Mouse (Mus musculus) intestine, embryonic 15.5 days (tissue): ENCODE results near the gene Rnase12. TPM values are rescaled to one million over a fixed set of nuclear protein-coding genes. Genes with fewer than 3 reads are reported as not detected.
A peak's percentile ranks its signal among the peaks of the same experiment; 100 is the strongest.
"Not testable (repeated sequence)": the region's sequence is repeated elsewhere in the genome, so short reads cannot be mapped to it uniquely, and the experiment has no call there.

Experiments
- ATAC-seq: fragments of 200-750 bp; cut with Nextera tagmentation; 2 replicates; pipeline ENCODE4 v1.8.0; 2017; ENCODE audit warnings: moderate TSS enrichment, moderate library complexity
- H3K27ac ChIP-seq: fragments of 300-500 bp; sonication (generic); 2 replicates; pipeline ENCODE4 v1.5.1; 2015; ENCODE audit warnings: mild to moderate bottlenecking, inconsistent platforms
- H3K27me3 ChIP-seq: fragments of 300-500 bp; sonication (generic); replicated peaks from 2 replicates; pipeline ENCODE4 v1.6.1; 2015; ENCODE audit warnings: inconsistent platforms
- H3K36me3 ChIP-seq: fragments of 300-500 bp; sonication (generic); 2 replicates; pipeline ENCODE4 v1.6.1; 2015; ENCODE audit warnings: inconsistent platforms
- H3K4me1 ChIP-seq: fragments of 300-500 bp; sonication (generic); replicated peaks from 2 replicates; pipeline ENCODE4 v1.6.1; 2015; ENCODE audit warnings: inconsistent platforms
- H3K4me2 ChIP-seq: fragments of 300-500 bp; sonication (generic); replicated peaks from 2 replicates; pipeline ENCODE4 v1.6.1; 2015; ENCODE audit warnings: mild to moderate bottlenecking, inconsistent platforms
- H3K4me3 ChIP-seq: fragments of 300-500 bp; sonication (generic); replicated peaks from 2 replicates; pipeline ENCODE4 v1.5.1; 2015; ENCODE audit warnings: inconsistent platforms
- H3K9ac ChIP-seq: fragments of 300-500 bp; sonication (generic); 2 replicates; pipeline ENCODE4 v1.6.1; 2015; ENCODE audit warnings: inconsistent platforms
- H3K9me3 ChIP-seq: fragments of 300-500 bp; sonication (generic); 2 replicates; pipeline ENCODE4 v1.6.1; 2016; ENCODE audit warnings: inconsistent platforms
- WGBS: fragments of 180-500 bp; shearing (Covaris S2); methylation state at CpG from one replicate; pipeline ENCODE4 v1.1.7; 2015; 5-methylcytosine and 5-hydroxymethylcytosine counted together
- polyA plus RNA-seq: library from polyadenylated mRNA; unstranded; fragments of >200 nt; fragmentation: Nextera tagmentation; extraction: Ambion mirVana; gene quantifications from 2 replicates; pipeline ENCODE4 v1.2.1, GENCODE M21; 2015

Rnase12 gene
- 0.48 and 0.68 TPM in 2 replicates for polyA plus RNA-seq

DNA sequence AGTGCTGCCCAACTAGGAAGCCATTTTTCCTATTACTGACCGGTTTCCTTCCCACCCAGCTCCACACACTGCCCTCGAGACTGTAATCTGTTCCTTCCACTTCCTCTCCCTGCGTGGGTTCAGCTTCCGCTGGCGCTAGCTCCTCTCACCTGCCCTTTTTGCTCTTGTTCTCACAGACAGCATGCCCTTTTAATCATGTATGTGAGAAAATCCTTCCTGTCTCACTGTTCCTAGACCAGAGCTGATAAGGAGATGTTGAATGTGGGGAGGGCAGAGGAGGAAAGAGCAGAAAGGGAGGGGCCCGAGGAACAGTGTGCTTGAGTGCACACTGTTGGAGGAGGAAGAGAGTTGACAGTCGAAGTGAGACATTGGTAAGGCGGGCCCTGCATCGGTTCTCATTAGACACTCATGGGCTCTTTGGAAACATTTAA, at the start of gene Rnase12:
Gene Rnase12, minus strand, starts transcription at position 261 of the 431 bp plus-strand sequence.
- no peaks in the 10 kb centered on the region for H3K9me3 ChIP-seq
- 0 out of 2 replicates have a peak, but pooled peaks cover 4% of the 10 kb centered on the region for H3K4me1 ChIP-seq
- no peak within 1 kb of the TSS for H3K4me3 ChIP-seq
- no peaks in the 10 kb centered on the region for H3K27me3 ChIP-seq
- H3K27ac ChIP-seq: 0 out of 2 replicates have a peak within 1 kb of the TSS, but pooled peaks have one; percentile 13
- WGBS: 56% methylated on average over 9 of the region's 9 CpGs
- H3K4me2 ChIP-seq: peak within 1 kb of the TSS; percentile 19; the same call in 1 of the 2 replicates
- no peak within 1 kb of the TSS for H3K9ac ChIP-seq
- no peaks in the 10 kb centered on the region for H3K36me3 ChIP-seq
- peak; percentile 83 for ATAC-seq

DNA sequence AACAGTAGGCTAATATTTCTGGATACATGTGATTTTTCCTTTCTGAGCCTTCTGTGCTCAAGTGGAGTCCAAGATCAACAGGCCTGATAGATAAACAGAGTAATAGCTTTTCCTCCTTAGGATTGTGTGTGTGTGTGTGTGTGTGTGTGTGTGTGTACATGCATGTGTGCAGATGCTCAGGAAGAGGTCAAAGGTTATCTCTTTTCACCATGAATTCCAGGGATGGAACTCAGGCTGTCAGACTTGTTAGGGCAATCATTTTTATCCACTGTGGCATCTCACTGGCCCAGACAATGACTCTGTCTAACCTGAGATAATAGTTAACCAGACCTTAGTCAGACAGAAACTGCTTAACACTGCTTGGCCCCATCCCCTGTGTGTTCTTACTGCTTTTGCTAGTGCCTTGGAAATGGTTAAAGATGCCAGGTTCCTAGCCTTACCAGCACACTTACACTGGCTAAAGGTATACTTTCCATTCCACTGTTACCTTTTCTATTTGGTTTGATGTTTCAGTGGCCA, 49.0 kb upstream of the Rnase12 start:
- no peak overlapping the region for H3K4me3 ChIP-seq
- H3K9ac ChIP-seq: no peak overlapping the region
- ATAC-seq: peak; percentile 65
- no peaks in the 10 kb centered on the region for H3K9me3 ChIP-seq
- no peak overlapping the region for H3K27ac ChIP-seq
- no peak overlapping the region for H3K4me2 ChIP-seq
- H3K27me3 ChIP-seq: no peaks in the 10 kb centered on the region
- no peaks in the 10 kb centered on the region for H3K4me1 ChIP-seq
- no peaks in the 10 kb centered on the region; the same call in none of the 2 replicates for H3K36me3 ChIP-seq

DNA sequence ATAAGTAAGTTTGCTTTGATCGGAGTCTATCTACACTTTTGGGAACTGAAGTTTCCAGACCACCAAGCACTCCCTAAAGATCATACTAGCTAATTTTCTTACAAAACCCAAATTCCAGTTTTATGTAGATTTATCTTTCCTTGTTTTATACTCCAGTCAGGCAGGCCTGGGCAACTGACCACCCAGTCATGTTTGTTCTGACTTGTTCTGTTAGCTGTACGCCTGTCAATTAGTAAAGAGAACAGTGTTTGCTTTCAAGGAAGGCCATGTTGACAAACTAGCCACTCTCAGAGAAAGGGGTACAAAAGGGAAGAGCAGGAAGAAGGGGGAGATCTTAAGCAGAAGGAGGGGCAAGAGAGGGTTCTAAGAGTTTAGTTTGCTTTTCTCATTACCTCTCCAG, 46.9 kb upstream of the Rnase12 start:
- Histone ChIP-seq H3K4me3 (no peak overlapping the region), H3K36me3 (no peaks in the 10 kb centered on the region; the same call in none of the 2 replicates), H3K4me2 (no peak overlapping the region), H3K9ac (no peak overlapping the region), H3K27me3 (no peaks in the 10 kb centered on the region), H3K4me1 (no peaks in the 10 kb centered on the region), H3K27ac (no peak overlapping the region), H3K9me3 (no peaks in the 10 kb centered on the region)
- 84% methylated on average over 2 of the region's 2 CpGs for WGBS
- ATAC-seq: no peak

DNA sequence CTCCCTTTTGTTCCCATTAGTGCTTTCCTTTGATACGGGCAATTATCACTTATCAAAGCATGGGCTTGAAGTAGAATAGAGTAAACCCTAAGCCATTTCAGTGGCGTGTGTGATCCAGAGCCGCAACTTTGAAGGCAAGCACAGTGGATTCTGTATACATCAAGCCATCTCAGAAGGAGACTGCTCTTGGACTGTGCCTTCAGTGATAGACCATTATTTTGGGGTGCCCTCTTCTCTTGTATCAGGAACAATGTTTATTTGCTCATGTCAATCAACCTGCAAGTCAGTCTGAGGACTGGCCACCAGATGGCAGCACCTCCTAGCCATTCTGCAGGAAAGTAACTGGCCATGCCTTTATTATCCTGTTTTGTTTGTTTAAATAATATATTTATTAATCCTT, 45.8 kb upstream of the Rnase12 start:
- H3K36me3 ChIP-seq: no peaks in the 10 kb centered on the region; the same call in none of the 2 replicates
- no peaks in the 10 kb centered on the region for H3K27me3 ChIP-seq
- H3K9ac ChIP-seq: no peak overlapping the region
- no peaks in the 10 kb centered on the region for H3K4me1 ChIP-seq
- ATAC-seq: peak; percentile 27
- 63% methylated on average over 3 of the region's 3 CpGs for WGBS
- H3K4me2 ChIP-seq: no peak overlapping the region
- no peaks in the 10 kb centered on the region for H3K9me3 ChIP-seq
- no peak overlapping the region for H3K27ac ChIP-seq
- H3K4me3 ChIP-seq: no peak overlapping the region

DNA sequence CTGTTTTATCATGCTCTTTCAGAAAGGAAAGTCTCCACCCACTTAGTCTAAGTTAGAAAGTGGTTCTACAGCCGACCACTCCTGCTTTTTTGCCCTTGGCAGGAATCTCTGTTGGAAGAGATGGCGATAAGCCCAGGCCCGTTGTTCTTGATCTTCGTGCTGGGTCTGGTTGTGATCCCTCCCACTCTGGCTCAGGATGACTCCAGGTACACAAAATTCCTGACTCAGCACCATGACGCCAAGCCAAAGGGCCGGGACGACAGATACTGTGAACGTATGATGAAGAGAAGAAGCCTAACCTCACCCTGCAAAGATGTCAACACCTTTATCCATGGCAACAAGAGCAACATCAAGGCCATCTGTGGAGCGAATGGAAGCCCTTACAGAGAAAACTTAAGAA, 43.8 kb upstream of the Rnase12 start:
- Histone ChIP-seq H3K4me3 (no peak overlapping the region), H3K4me2 (no peak overlapping the region), H3K9ac (no peak overlapping the region), H3K36me3 (no peaks in the 10 kb centered on the region; the same call in none of the 2 replicates), H3K9me3 (no peaks in the 10 kb centered on the region), H3K27me3 (no peaks in the 10 kb centered on the region), H3K4me1 (no peaks in the 10 kb centered on the region), H3K27ac (no peak overlapping the region)
- no peak for ATAC-seq
- 72% methylated on average over 9 of the region's 9 CpGs for WGBS

DNA sequence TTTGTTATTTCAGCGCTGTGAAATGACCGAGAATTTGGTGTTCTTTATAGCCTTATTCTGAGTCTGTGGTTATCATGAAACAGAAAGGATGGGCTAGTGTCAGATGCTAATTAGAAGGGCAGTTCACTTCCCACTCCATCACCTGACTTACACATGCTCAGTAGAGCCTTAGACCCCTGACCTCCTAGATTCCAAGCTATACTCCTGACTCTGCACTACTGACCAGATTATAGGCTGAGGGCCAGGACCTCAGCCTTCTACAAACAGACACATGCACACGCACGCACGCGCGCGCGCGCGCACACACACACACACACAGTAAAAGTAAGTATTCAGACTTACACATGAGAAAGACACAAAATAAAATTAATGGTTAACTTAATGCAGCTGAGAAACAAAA, 41.5 kb upstream of the Rnase12 start:
- 94% methylated on average over 11 of the region's 11 CpGs for WGBS
- Histone ChIP-seq H3K27me3 (no peaks in the 10 kb centered on the region), H3K4me1 (0 out of 2 replicates have a peak, but pooled peaks cover 2% of the 10 kb centered on the region), H3K36me3 (no peaks in the 10 kb centered on the region), H3K9ac (no peak overlapping the region), H3K4me2 (no peak overlapping the region), H3K27ac (no peak overlapping the region), H3K9me3 (no peaks in the 10 kb centered on the region), H3K4me3 (no peak overlapping the region)
- no peak for ATAC-seq

DNA sequence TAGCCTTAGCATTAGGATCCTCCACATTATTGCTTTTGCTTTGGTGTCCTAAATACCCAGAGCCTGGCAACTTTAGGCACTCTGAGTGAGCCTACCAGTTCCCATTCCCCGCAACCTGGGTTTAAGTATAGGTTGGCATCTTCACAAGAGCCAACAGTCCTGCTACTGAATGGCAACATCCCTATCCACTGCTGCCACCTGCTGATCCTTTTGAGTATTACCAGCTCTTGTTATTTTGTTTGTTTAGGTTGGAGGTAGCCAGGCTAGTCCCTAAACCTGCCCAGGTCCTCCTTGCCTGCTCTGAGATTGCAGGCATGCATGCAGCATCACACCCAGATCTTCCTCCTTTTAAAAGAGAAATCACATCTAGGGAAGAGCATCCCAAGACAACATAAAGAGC, 40.8 kb upstream of the Rnase12 start:
- H3K4me2 ChIP-seq: peak overlapping the region; percentile 30

DNA sequence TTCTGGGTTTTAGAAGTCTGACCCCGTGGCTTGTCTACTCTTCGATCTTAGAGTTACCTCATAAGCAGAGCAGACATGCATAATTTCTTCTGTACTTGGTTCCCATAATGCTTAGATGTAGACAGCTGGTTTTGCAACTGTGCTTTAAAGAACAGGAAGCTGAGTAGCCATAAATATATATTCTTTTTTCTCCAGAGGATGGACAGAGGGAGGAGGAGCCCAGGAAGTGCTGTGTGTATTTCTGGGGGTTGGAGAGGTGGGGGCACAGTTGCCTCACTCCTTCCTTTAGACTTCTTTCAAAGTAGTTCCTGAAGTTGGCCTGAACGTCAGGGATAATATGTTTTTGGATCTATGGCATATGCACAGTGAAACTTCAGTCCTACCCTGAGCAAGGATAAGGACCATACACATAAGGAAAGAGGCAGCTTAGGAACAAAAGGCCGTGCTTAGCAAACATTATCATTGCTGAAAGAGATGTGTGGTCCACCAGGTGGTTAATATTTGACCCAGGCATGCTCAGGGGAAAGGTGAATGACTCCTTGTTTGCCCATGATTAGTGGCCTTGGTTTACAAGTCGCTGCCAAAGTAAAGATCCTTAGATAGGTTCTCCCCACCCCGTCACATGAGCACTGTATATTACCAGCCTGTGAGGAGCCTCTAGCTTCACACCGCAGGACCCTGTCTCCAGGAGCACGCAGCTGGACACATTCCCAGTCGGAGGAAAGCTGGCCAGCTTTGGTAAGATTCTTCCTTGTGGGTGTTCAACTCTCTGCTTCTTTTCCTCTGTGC, 38.5 kb upstream of the Rnase12 start:
- 24% methylated on average over 9 of the region's 9 CpGs for WGBS
- peak overlapping the region; percentile 34 for H3K4me2 ChIP-seq
- H3K4me1 ChIP-seq: 0 out of 2 replicates have a peak, but pooled peaks cover 2% of the 10 kb centered on the region
- peak; percentile 91 for ATAC-seq
- H3K9me3 ChIP-seq: no peaks in the 10 kb centered on the region
- peak overlapping the region; percentile 70 for H3K27ac ChIP-seq
- H3K27me3 ChIP-seq: no peaks in the 10 kb centered on the region
- H3K36me3 ChIP-seq: no peaks in the 10 kb centered on the region
- peak overlapping the region; percentile 23 for H3K4me3 ChIP-seq
- H3K9ac ChIP-seq: no peak overlapping the region

More for the DNA sequence above, 40.8 kb upstream of the Rnase12 start:
- H3K27me3 ChIP-seq, H3K9me3 ChIP-seq, H3K27ac ChIP-seq, H3K36me3 ChIP-seq, H3K4me1 ChIP-seq, H3K9ac ChIP-seq: not testable (repeated sequence)
- ATAC-seq: peak; percentile 8; the same call in 1 of the 2 replicates
- WGBS: 28% methylated on average over 1 of the region's 1 CpGs
- 0 out of 2 replicates have a peak overlapping the region, but pooled peaks have one; percentile 2 for H3K4me3 ChIP-seq

DNA sequence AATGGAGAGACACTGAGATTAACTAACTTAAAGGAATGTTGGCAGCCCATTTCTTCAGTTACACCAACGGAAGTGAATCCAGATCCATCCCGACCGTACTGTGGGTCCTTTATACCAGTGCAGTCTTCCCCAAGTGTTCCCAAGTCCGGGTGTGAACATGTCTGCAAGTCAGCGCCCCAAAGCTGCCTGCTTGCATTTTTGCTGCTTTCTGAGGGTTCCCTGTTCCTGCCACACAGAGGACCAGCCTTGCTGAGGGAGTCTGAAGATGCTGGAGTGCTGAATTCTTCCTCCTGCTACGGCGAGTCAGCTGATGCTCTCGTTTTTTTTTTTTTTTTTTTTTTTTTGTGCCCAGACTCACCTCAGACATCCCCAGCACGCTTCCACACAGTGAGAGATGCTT, 37.5 kb upstream of the Rnase12 start:
- 72% methylated on average over 8 of the region's 9 CpGs for WGBS
- no peak overlapping the region for H3K4me3 ChIP-seq
- no peak overlapping the region for H3K27ac ChIP-seq
- no peaks in the 10 kb centered on the region for H3K9me3 ChIP-seq
- no peak overlapping the region for H3K9ac ChIP-seq
- 0 out of 2 replicates have a peak, but pooled peaks cover 2% of the 10 kb centered on the region for H3K4me1 ChIP-seq
- H3K36me3 ChIP-seq: no peaks in the 10 kb centered on the region
- H3K4me2 ChIP-seq: no peak overlapping the region
- no peaks in the 10 kb centered on the region for H3K27me3 ChIP-seq
- ATAC-seq: no peak

DNA sequence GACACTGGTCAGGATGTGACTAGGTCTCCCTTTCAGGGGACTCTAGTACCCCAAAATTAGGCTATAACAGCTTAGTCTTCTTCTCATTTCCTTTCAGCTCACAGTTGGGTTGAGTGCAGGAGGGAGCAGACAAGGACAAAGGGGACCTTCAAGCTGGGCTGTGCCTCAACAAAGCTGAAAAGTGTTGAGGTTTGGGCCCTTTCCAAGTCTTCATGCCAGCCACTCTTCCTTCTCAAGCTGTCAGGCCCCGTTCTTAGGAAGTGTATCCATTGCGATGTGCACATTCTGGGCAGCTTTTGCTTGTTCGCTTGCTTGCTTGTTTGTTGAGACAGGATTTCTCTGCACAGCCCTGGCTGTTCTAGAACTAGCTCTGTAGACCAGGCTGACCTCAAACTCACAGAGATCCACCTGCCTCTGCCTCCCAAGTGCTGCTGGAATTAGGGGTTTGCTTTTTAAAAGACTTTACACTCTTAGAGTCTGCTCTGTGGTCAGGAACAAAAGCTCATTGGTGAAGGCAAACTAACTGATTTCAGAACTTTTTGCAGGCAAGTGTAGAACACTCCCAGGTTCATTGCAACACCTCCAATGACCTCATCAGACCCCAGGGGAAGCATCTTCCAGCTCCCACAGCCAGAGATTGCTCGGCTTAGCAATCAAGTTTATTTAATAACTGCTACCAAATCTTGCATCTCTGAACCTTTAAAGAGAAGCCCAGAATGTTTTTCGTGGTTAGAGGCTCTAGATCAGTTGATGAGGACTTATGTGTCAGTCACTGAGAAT, 36.8 kb upstream of the Rnase12 start:
- no peak overlapping the region for H3K4me3 ChIP-seq
- H3K27ac ChIP-seq: no peak overlapping the region
- no peaks in the 10 kb centered on the region for H3K27me3 ChIP-seq
- H3K4me1 ChIP-seq: 0 out of 2 replicates have a peak, but pooled peaks cover 2% of the 10 kb centered on the region
- H3K9me3 ChIP-seq: no peaks in the 10 kb centered on the region
- no peak for ATAC-seq
- H3K36me3 ChIP-seq: no peaks in the 10 kb centered on the region
- H3K9ac ChIP-seq: no peak overlapping the region
- WGBS: 83% methylated on average over 5 of the region's 5 CpGs
- H3K4me2 ChIP-seq: no peak overlapping the region

DNA sequence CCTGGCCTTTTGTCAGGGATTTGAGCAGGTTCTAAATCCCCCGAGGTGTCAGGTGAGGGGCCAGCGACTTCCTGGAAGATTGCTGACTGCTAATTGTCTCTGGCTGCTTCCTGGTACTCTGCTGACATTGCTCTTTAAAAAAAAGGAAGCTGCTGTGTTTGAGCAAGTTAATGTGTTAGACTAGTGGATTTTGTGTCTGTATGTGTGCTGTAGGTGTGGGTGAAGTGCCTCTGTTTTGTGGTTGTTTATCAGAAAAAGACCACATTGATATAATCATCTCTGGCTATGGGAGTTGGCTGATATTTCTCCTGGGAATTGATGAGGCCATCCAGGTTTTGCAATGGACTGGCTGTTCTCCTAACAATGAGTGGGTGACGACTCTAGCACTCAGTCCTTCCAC, 36.0 kb upstream of the Rnase12 start:
- no peak for ATAC-seq
- no peak overlapping the region for H3K4me3 ChIP-seq
- H3K4me1 ChIP-seq: 0 out of 2 replicates have a peak, but pooled peaks cover 2% of the 10 kb centered on the region
- H3K9ac ChIP-seq: no peak overlapping the region
- H3K27ac ChIP-seq: no peak overlapping the region
- H3K27me3 ChIP-seq: no peaks in the 10 kb centered on the region
- 25% methylated on average over 3 of the region's 3 CpGs for WGBS
- H3K9me3 ChIP-seq: no peaks in the 10 kb centered on the region
- H3K4me2 ChIP-seq: no peak overlapping the region
- no peaks in the 10 kb centered on the region for H3K36me3 ChIP-seq

DNA sequence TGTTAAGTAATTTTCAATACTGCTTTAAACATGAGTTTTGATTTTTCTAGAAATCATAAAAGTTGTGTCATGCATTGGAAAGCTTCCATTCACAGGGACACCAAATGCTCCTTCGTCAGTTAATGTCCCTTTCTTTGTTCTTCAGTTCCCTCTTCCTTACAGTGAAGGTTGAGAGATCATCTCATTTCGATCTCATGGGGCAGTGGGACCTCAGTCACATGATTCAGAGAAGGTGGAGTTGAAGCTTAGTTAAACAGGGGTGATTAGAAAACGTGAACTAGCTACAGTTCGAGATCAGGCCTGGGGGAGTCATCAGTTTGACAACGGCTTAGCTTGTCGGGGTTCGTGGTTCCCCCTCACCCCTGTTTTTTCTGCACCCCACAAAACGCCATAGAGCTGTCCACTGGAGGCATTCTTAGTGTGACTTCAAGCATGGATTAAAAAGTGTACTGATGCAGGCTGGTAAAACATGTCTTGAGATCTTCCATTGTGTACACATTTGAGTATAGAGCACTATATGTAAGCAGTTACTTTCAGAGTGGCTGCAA, 34.7 kb upstream of the Rnase12 start:
- H3K4me2 ChIP-seq: peak overlapping the region; percentile 77
- WGBS: 40% methylated on average over 8 of the region's 8 CpGs
- 0 out of 2 replicates have a peak, but pooled peaks cover 2% of the 10 kb centered on the region for H3K4me1 ChIP-seq
- no peaks in the 10 kb centered on the region for H3K36me3 ChIP-seq
- no peak for ATAC-seq
- no peak overlapping the region for H3K9ac ChIP-seq
- peak overlapping the region; percentile 63 for H3K4me3 ChIP-seq
- H3K27me3 ChIP-seq: no peaks in the 10 kb centered on the region
- H3K9me3 ChIP-seq: no peaks in the 10 kb centered on the region
- H3K27ac ChIP-seq: peak overlapping the region; percentile 28
